Mouse (Mus musculus): ENCODE data around the gene Rpl37a. TPM values are rescaled to one million over a fixed set of nuclear protein-coding genes. Genes with fewer than 3 reads are reported as not detected.

Gene Rpl37a
- polyA plus RNA-seq, 1 experiment from 2014 or later: 1,162 TPM

- DNase-seq: no peak
- H3K27me3 ChIP-seq (ENCODE audit: control insufficient read depth, insufficient read depth, low read length): no peaks in the 10 kb centered on the region
- no peaks in the 10 kb centered on the region for H3K36me3 ChIP-seq (ENCODE audit: control insufficient read depth, insufficient read depth, low read length)
- no peaks in the 10 kb centered on the region for H3K4me1 ChIP-seq (ENCODE audit: control insufficient read depth, insufficient read depth, low read length)
- WGBS: 50% methylated on average over 7 of the region's 7 CpGs
- H3K27ac ChIP-seq (replicated peaks; ENCODE audit: low read depth, low read length): no peak overlapping the region
- no peak overlapping the region for H3K4me2 ChIP-seq (ENCODE audit: low read length)
- H3K4me3 ChIP-seq (replicated peaks; ENCODE audit: low read depth, low read length): no peak overlapping the region
- no peak for ATAC-seq (ENCODE audit: low FRiP score, low TSS enrichment)
- H3K9me3 ChIP-seq (ENCODE audit: control insufficient read depth, low read length): no peaks in the 10 kb centered on the region
- H3K9ac ChIP-seq (replicated peaks; ENCODE audit: low read length): no peak overlapping the region
These were observed 35.3 kb downstream of the Rpl37a start for GRCm38 (mm10) chr1:72746382-72746781.

- Histone ChIP-seq H3K27ac (replicated peaks; ENCODE audit: low read depth, low read length) (no peak overlapping the region), H3K4me3 (replicated peaks; ENCODE audit: low read depth, low read length) (no peak overlapping the region), H3K4me1 (ENCODE audit: control insufficient read depth, insufficient read depth, low read length) (no peaks in the 10 kb centered on the region), H3K36me3 (ENCODE audit: control insufficient read depth, insufficient read depth, low read length) (no peaks in the 10 kb centered on the region), H3K4me2 (ENCODE audit: low read length) (no peak overlapping the region), H3K9me3 (ENCODE audit: control insufficient read depth, low read length) (no peaks in the 10 kb centered on the region), H3K9ac (replicated peaks; ENCODE audit: low read length) (no peak overlapping the region), H3K27me3 (ENCODE audit: control insufficient read depth, insufficient read depth, low read length) (no peaks in the 10 kb centered on the region)
- no peak for ATAC-seq (ENCODE audit: low FRiP score, low TSS enrichment)
- WGBS: 90% methylated on average over 7 of the region's 7 CpGs
- DNase-seq: no peak
These were observed 40.3 kb downstream of the Rpl37a start for GRCm38 (mm10) chr1:72751371-72751781.

GRCm38 (mm10) chr1:72753211-72753610, 42.1 kb downstream of the Rpl37a start:
- no peak overlapping the region for H3K9ac ChIP-seq (replicated peaks; ENCODE audit: low read length)
- ATAC-seq (ENCODE audit: low FRiP score, low TSS enrichment) (no peak), DNase-seq (no peak)
- H3K27me3 ChIP-seq (ENCODE audit: control insufficient read depth, insufficient read depth, low read length): no peaks in the 10 kb centered on the region
- 88% methylated on average over 6 of the region's 6 CpGs for WGBS
- H3K9me3 ChIP-seq (ENCODE audit: control insufficient read depth, low read length): no peaks in the 10 kb centered on the region
- no peak overlapping the region for H3K27ac ChIP-seq (replicated peaks; ENCODE audit: low read depth, low read length)
- no peaks in the 10 kb centered on the region for H3K4me1 ChIP-seq (ENCODE audit: control insufficient read depth, insufficient read depth, low read length)
- no peak overlapping the region for H3K4me2 ChIP-seq (ENCODE audit: low read length)
- no peaks in the 10 kb centered on the region for H3K36me3 ChIP-seq (ENCODE audit: control insufficient read depth, insufficient read depth, low read length)
- H3K4me3 ChIP-seq (replicated peaks; ENCODE audit: low read depth, low read length): no peak overlapping the region

- Histone ChIP-seq H3K4me1 (ENCODE audit: control insufficient read depth, insufficient read depth, low read length) (no peaks in the 10 kb centered on the region), H3K9ac (replicated peaks; ENCODE audit: low read length) (no peak overlapping the region), H3K4me3 (replicated peaks; ENCODE audit: low read depth, low read length) (no peak overlapping the region), H3K9me3 (ENCODE audit: control insufficient read depth, low read length) (no peaks in the 10 kb centered on the region), H3K27ac (replicated peaks; ENCODE audit: low read depth, low read length) (no peak overlapping the region), H3K27me3 (ENCODE audit: control insufficient read depth, insufficient read depth, low read length) (no peaks in the 10 kb centered on the region), H3K36me3 (ENCODE audit: control insufficient read depth, insufficient read depth, low read length) (no peaks in the 10 kb centered on the region), H3K4me2 (ENCODE audit: low read length) (no peak overlapping the region)
- ATAC-seq (ENCODE audit: low FRiP score, low TSS enrichment) (no peak), DNase-seq (no peak)
- whole genome bisulfite sequencing: 61% methylated on average over 8 of the region's 8 CpGs
These were observed 44.1 kb downstream of the Rpl37a start for GRCm38 (mm10) chr1:72755227-72755626.

- Histone ChIP-seq H3K27me3 (ENCODE audit: control insufficient read depth, insufficient read depth, low read length) (no peaks in the 10 kb centered on the region), H3K4me3 (replicated peaks; ENCODE audit: low read depth, low read length) (no peak overlapping the region), H3K4me1 (ENCODE audit: control insufficient read depth, insufficient read depth, low read length) (no peaks in the 10 kb centered on the region), H3K4me2 (ENCODE audit: low read length) (no peak overlapping the region), H3K27ac (replicated peaks; ENCODE audit: low read depth, low read length) (no peak overlapping the region), H3K9ac (replicated peaks; ENCODE audit: low read length) (no peak overlapping the region), H3K36me3 (ENCODE audit: control insufficient read depth, insufficient read depth, low read length) (no peaks in the 10 kb centered on the region), H3K9me3 (ENCODE audit: control insufficient read depth, low read length) (no peaks in the 10 kb centered on the region)
- DNase-seq: no peak
- ATAC-seq (ENCODE audit: low FRiP score, low TSS enrichment): no peak
- WGBS: 77% methylated on average over 2 of the region's 2 CpGs
These were observed 44.7 kb downstream of the Rpl37a start for GRCm38 (mm10) chr1:72755801-72756200.

DNA sequence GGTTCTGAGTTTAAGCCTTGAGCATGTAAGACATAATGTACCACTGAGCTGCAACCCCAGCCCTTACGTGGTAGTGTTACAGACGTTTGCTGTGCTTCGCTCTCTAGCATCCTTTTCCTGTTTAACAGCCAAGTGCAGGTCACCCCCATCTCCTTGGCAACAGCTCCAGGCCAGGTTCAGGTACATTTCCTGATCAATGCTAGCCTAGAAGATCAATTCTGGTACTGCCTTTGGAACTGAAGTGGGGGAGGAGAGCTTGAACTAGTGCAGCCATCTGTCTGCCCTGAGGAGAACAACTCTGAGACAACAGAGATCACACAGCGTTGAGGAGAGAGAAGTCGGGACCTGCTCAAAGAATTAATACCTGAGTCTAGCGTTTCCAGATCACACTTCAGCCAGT, 48.7 kb downstream of the Rpl37a start:
- ATAC-seq (ENCODE audit: low FRiP score, low TSS enrichment) (no peak), DNase-seq (no peak)
- Histone ChIP-seq H3K9ac (replicated peaks; ENCODE audit: low read length) (no peak overlapping the region), H3K27me3 (ENCODE audit: control insufficient read depth, insufficient read depth, low read length) (no peaks in the 10 kb centered on the region), H3K4me2 (ENCODE audit: low read length) (no peak overlapping the region), H3K9me3 (ENCODE audit: control insufficient read depth, low read length) (no peaks in the 10 kb centered on the region), H3K36me3 (ENCODE audit: control insufficient read depth, insufficient read depth, low read length) (no peaks in the 10 kb centered on the region), H3K4me3 (replicated peaks; ENCODE audit: low read depth, low read length) (no peak overlapping the region), H3K4me1 (ENCODE audit: control insufficient read depth, insufficient read depth, low read length) (no peaks in the 10 kb centered on the region), H3K27ac (replicated peaks; ENCODE audit: low read depth, low read length) (no peak overlapping the region)
- 89% methylated on average over 6 of the region's 6 CpGs for WGBS

Other genes with a start within 250 kb of the Rpl37a start
- gene March4, start 174.4 kb upstream of the Rpl37a start, polyA plus RNA-seq (2014; fragmentation: Nextera tagmentation; extraction: Ambion mirVana): 5.2 and 5.7 TPM in 2 replicates
- 25.1 and 35.9 TPM in 2 replicates for gene Smarcal1, start 128.0 kb upstream of the Rpl37a start, polyA plus RNA-seq (2014; fragmentation: Nextera tagmentation; extraction: Ambion mirVana)
- not detected in 2 replicates for gene Ankar, start 10.7 kb upstream of the Rpl37a start, polyA plus RNA-seq (2014; fragmentation: Nextera tagmentation; extraction: Ambion mirVana)
- 200 and 310 TPM in 2 replicates for gene Igfbp2, start 113.2 kb downstream of the Rpl37a start, polyA plus RNA-seq (2014; fragmentation: Nextera tagmentation; extraction: Ambion mirVana)
- 22.4 and 30.4 TPM in 2 replicates for gene Igfbp5, start 163.6 kb downstream of the Rpl37a start, polyA plus RNA-seq (2014; fragmentation: Nextera tagmentation; extraction: Ambion mirVana)